Mouse (Mus musculus) common myeloid progenitor, adult 5-6 weeks (primary cell): ENCODE measurements around the gene Prickle2. TPM values are rescaled to one million over a fixed set of nuclear protein-coding genes. Genes with fewer than 3 reads are reported as not detected.

Experiments
- ATAC-seq: replicated peaks from 2 replicates; pipeline ENCODE4 v1.8.0; 2016; ENCODE audit warnings: low read depth, mild to moderate bottlenecking, moderate TSS enrichment, inconsistent platforms; ENCODE audit not compliant: poor library complexity, severe bottlenecking
- total RNA-seq: library from RNA; stranded (forward); fragments of 200-1000, 187-1606 nt; gene quantifications from 2 replicates; pipeline ENCODE4 v1.2.3, GENCODE M21; 2017

The Prickle2 gene
- total RNA-seq, 1 experiment from 2014 or later, result not detected

GRCm38 (mm10) chr6:92669623-92670022 lies 36.3 kb downstream of the Prickle2 start:
- no peak for ATAC-seq

DNA sequence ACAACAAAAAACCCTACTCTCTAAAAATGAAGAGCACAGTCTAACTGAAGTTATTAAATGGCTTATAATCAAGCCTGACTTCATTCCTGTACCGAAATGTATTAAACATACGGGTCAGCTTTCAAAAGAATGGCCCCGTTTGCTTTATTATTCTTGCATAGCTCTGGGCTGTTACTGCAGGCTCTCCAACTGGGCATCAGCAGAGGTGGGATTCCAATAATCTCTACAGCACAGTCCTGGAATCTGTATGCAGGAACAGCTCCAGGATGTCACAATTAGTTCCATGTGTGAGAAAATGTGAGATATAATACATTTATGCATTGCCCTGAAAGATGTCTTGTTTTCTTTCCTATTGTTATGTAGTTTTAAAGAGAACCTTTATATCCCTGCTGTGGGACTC lies 38.4 kb downstream of the Prickle2 start:
- no peak for ATAC-seq

DNA sequence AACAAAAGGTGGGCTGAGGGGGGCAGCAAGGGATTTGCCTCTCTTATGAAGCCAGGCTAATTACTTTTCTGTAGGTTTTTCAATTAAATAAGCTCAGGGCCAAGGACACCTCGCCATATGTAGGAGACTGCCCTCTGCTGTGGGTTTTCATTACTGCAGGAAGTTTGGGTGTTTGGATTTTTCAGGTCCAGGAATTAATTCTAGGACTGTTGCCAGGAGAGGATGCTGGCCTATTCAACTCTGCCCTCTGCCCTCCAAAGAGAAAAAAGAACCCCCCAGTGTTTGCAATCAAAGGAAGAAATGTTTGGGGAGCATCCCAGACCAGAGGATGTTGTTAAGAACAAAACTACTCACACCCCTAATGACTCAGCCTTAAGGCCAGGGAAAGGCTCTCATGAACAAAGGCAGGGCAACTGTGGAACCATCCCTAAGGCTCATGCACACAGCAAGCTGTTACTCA lies 40.4 kb downstream of the Prickle2 start:
- 0 out of 2 replicates have a peak, but pooled peaks have one; percentile 22 for ATAC-seq

- ATAC-seq, result no peak
These were observed 42.1 kb downstream of the Prickle2 start for GRCm38 (mm10) chr6:92663885-92664284.

DNA sequence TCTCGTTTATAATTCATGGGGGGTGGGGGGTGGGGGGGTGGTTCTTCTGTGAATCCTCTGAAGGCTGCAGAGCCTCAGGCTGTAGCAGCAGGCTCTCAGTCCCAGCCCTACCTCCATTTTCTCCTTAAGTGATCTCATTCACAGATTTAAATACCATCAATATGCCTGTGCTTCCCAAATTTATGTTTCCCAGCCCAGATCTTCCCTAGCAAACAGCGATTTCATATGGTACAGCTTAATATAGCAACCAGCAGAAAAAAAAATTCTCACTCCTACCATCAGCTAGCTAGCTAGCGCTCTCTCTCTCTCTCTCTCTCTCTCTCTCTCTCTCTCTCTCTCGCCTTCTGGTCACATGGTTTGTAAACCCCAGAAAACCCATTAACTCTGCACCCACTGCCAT lies 42.5 kb downstream of the Prickle2 start:
- no peak for ATAC-seq

- no peak for ATAC-seq
These were observed 56.9 kb downstream of the Prickle2 start for GRCm38 (mm10) chr6:92649063-92649462.

GRCm38 (mm10) chr6:92648571-92648970 lies 57.4 kb downstream of the Prickle2 start:
- no peak for ATAC-seq

- no peak for ATAC-seq
These were observed 63.0 kb downstream of the Prickle2 start for GRCm38 (mm10) chr6:92642929-92643328.

DNA sequence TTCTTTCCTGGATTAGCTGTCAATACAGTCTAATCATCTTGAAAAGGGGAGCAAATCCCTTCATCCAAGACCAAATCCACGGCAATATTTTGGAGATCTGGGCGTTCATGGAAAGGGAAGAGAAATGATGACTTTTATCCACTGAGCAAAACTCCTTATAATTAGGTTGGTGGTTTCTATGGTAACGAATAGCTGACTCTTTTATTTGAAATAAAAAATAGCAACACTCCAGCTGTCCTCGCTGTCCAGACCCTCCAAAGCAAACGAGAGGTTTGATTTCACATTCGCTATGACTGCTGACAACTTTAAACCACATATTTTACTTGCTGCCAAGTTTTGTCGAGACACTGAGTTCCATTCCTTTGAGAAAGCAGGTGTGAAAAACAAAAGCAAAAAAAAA lies 64.0 kb downstream of the Prickle2 start:
- no peak for ATAC-seq

- ATAC-seq, result no peak
These were observed 65.1 kb downstream of the Prickle2 start for GRCm38 (mm10) chr6:92640896-92641295.

GRCm38 (mm10) chr6:92636431-92636830 lies 69.5 kb downstream of the Prickle2 start:
- no peak for ATAC-seq

DNA sequence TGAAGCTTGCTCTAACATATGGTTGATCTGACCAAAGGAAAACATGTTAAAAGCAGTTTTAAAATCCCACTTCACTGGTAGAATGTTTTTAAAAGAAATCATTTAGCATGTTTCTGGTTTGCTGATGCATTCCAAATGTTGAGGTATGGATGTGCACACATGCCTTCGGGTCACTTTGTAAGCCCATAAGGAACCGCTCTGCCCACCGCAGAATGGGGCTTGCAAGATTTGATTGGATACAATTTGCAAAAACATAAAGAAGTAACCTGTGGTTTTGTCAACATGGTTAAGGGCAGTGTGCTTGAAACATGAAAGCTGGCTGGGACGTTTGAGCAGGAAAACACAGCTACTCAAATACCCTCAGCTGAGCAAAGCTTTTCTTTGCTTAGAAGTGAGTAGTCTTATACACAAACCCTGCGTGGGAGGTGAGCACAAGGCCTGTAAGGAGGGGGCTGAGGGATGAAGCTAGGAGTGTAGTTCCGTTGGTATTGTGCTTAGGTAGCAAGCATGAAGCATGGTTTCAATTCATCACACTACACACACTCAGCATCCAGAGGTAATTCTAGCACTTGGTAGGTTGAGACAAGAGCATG lies 71.0 kb downstream of the Prickle2 start:
- no peak for ATAC-seq

GRCm38 (mm10) chr6:92630991-92631390 lies 75.0 kb downstream of the Prickle2 start:
- ATAC-seq, result no peak

DNA sequence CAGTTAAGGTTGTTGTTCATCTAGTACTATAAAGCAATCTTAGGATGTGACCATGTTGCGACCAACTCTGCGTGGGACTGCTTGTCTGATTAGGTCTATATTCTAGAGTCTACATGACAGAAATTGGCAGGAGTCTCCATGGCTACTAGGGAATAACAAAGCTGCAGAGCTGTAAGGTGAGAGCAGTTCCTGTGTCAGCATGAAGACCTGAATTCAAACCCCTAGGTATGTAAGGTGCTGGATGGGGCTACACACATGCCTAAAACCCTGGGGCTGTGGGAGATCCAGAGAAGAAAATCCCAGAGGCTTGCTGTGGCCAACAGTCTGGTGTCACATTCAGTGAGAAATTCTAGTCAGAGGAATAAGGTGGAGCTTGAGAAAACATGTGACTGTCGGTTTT lies 78.2 kb downstream of the Prickle2 start:
- no peak for ATAC-seq

- ATAC-seq, result no peak
These were observed 78.8 kb downstream of the Prickle2 start for GRCm38 (mm10) chr6:92627048-92627617.

DNA sequence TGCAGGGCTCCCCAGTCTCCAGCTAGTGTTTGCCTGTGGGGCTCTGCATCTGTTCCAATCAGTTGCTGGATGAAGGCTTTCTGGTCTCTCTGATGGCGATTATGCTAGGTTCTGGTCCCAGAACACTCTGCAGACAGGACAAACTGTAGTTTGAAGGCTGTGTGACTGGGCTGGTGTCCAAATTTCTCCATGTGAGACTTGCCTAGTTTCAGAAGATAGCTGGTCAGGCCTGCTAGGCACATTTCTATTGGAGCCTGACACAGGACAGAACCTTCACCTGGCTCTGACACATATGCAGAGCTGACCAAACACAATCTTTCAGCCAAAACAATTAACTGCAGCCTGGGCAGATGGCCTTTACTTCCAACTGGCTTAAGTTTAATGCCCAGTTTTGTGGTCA lies 80.0 kb downstream of the Prickle2 start:
- no peak for ATAC-seq

- no peak for ATAC-seq
These were observed 81.6 kb downstream of the Prickle2 start for GRCm38 (mm10) chr6:92624306-92624705.

GRCm38 (mm10) chr6:92617183-92617582 lies 88.8 kb downstream of the Prickle2 start:
- ATAC-seq, result no peak

DNA sequence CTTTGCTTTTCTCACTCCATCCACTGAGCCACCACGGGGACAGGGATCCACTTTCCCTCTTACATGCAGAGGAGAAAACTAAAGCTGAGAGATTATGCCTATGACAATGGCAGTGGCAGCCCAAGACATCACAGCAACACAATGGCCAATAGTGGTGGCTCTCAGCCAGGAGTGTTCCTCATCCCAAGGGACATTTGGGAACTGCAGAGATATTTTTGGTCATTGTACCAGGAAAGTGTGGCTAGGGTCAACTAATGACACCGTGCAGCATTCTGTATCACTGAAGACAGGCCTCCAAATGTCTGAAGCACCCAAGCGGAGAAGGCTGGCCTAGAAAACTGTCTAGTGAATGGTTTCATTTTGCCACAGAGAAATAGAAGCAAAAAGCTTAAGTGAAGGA lies 91.2 kb downstream of the Prickle2 start:
- no peak for ATAC-seq

GRCm38 (mm10) chr6:92612151-92612769 lies 93.7 kb downstream of the Prickle2 start:
- ATAC-seq, result no peak

DNA sequence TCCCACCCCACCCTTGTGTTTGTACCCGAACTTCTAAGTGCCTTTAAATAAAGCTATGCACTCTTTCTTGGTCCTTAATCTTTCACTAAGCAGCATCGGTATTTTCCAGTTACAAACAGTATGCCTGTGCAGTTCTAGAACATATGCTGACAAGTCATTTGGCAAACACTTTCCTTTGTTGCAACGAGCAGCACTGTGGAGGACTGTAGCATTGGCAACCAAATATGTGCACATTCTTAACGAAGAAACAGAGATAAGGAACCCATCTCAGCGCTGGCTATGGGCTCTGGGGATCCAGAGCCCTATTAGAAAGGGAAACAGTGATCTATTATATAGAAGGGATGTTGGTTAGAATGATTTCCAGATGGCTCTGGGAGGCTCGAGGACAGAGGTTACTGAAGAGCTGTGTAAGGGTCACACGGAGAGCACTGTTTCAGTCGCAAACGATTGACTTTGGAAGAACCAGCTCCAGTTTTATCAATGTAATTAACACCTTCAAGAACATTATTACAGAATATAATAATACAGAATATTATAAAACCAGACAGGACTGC lies 96.2 kb downstream of the Prickle2 start:
- ATAC-seq, result no peak
